15 mouse cellular contexts compared by ENCODE assay signal in genomic region chr12:45042591-45043091, GRCm38 (mm10). TPM values are rescaled to one million over a fixed set of nuclear protein-coding genes. Genes with fewer than 3 reads are reported as not detected.
DNase-seq lines count a peak whose midpoint lies in the region; ATAC-seq and TF ChIP-seq lines count a peak whose summit lies in the region.
"Had no signal": no experiment of that assay in that cellular context is flagged by ENCODE, and none has a peak within 500 bp of the region (broad histone marks: within the 10 kb centered on the region; RNA-seq: fewer than 3 reads in every experiment).

No protein-coding gene starts in this region.

- H3K27me3 ChIP-seq in lung, postnatal 0 days (replicated peaks; ENCODE audit: insufficient read depth, low read length) = no peaks in the 10 kb centered on the region
- H3K27me3 ChIP-seq in heart, embryonic 14.5 days (ENCODE audit: control insufficient read depth, insufficient read depth, low read length) = no peaks in the 10 kb centered on the region
- H3K27me3 ChIP-seq: embryonic facial prominence, embryonic 12.5 days; limb, embryonic 12.5 days; megakaryocyte, embryonic 14.5 days had no signal

- 51% methylated on average over 10 of the region's 10 CpGs for WGBS in lung, postnatal 0 days
- 41% methylated on average over 10 of the region's 10 CpGs for WGBS in heart, embryonic 14.5 days

- DNase-seq in frontal cortex, postnatal 10 days (ENCODE audit: low spot score in 2 of 2) = no peak
- no peak for DNase-seq in lung, postnatal 0 days (ENCODE audit: low spot score)
- no peak for DNase-seq in lung, postnatal 36 days
- no peak for DNase-seq in kidney, postnatal 10 days
- no peak for DNase-seq in urinary bladder, postnatal 4 days (ENCODE audit: low spot score in 2 of 2)
- DNase-seq: kidney, postnatal 36 days; liver, postnatal 0 days; right cerebral cortex, adult 18-20 months had no signal

- H3K4me3 ChIP-seq in lung, postnatal 0 days (ENCODE audit: low read depth, low read length) = no peak overlapping the region
- no peak overlapping the region for H3K4me3 ChIP-seq in brown adipose tissue, adult 24 weeks (ENCODE audit: insufficient read depth, low read depth, low read length)
- no peak overlapping the region for H3K4me3 ChIP-seq in heart, embryonic 14.5 days (ENCODE audit: control insufficient read depth in 1 of 2, insufficient read depth in 1 of 2, low read depth in 1 of 2, low read length in 2 of 2)
- H3K4me3 ChIP-seq: embryonic facial prominence, embryonic 12.5 days; limb, embryonic 12.5 days; megakaryocyte, embryonic 14.5 days had no signal

- TF ChIP-seq CTCF in lung, postnatal 0 days (IDR thresholded peaks at IDR 0.05) = no peak

- H3K4me1 ChIP-seq in lung, postnatal 0 days (ENCODE audit: insufficient read depth, low read depth, low read length) = 0 out of 2 replicates have a peak, but pooled peaks cover 1% of the 10 kb centered on the region
- peaks cover 23% of the 10 kb centered on the region for H3K4me1 ChIP-seq in brown adipose tissue, adult 24 weeks (ENCODE audit: control insufficient read depth, insufficient read depth, insufficient read length, low read length)
- peaks cover 2 to 22% of the 10 kb centered on the region in 2 experiments for H3K4me1 ChIP-seq in heart, embryonic 14.5 days (ENCODE audit: control insufficient read depth in 2 of 2, insufficient read depth in 2 of 2, low read length in 2 of 2)

- peak; percentile 27; the same call in 1 of the 2 replicates for ATAC-seq in frontal cortex, adult (ENCODE audit: low TSS enrichment)
- ATAC-seq in lung, postnatal 0 days = 0 out of 2 replicates have a peak, but pooled peaks have one; percentile 27
- 0 out of 2 replicates have a peak, but pooled peaks have one; percentile 50 for ATAC-seq in heart, embryonic 14.5 days (ENCODE audit: insufficient number of reproducible peaks, insufficient read depth, low FRiP score, low read depth)
- ATAC-seq: intestine, embryonic 16.5 days; liver, postnatal 0 days had no signal

- H3K4me2 ChIP-seq in lung, postnatal 0 days (replicated peaks; ENCODE audit: low read depth, low read length) = no peak overlapping the region
- H3K4me2 ChIP-seq in heart, embryonic 14.5 days (ENCODE audit: low read length) = no peak overlapping the region
- H3K4me2 ChIP-seq: embryonic facial prominence, embryonic 12.5 days; limb, embryonic 12.5 days had no signal

- no peak for TF ChIP-seq EP300 in lung, postnatal 0 days (IDR thresholded peaks at IDR 0.05)

- H3K36me3 ChIP-seq in lung, postnatal 0 days (ENCODE audit: insufficient read depth, low read length) = no peaks in the 10 kb centered on the region
- H3K36me3 ChIP-seq in heart, embryonic 14.5 days (ENCODE audit: control insufficient read depth, insufficient read depth, low read length) = no peaks in the 10 kb centered on the region
- H3K36me3 ChIP-seq: embryonic facial prominence, embryonic 12.5 days; limb, embryonic 12.5 days had no signal

- H3K27ac ChIP-seq in lung, postnatal 0 days (ENCODE audit: low read length) = no peak overlapping the region
- H3K27ac ChIP-seq in brown adipose tissue, adult 24 weeks (replicated peaks; ENCODE audit: low read depth, low read length) = peak overlapping the region; percentile 59
- peak overlapping the region in 1 of 2 experiments; percentile 19; a peak in 1 of 4 replicates for H3K27ac ChIP-seq in heart, embryonic 14.5 days (replicated peaks in 1 of 2; ENCODE audit: control insufficient read depth in 1 of 2, insufficient read depth in 1 of 2, low read depth in 2 of 2, low read length in 2 of 2)
- H3K27ac ChIP-seq: embryonic facial prominence, embryonic 12.5 days; limb, embryonic 12.5 days had no signal

- no peak overlapping the region for H3K9ac ChIP-seq in lung, postnatal 0 days (replicated peaks; ENCODE audit: low read depth)
- H3K9ac ChIP-seq in heart, embryonic 14.5 days (ENCODE audit: low read length) = no peak overlapping the region
- H3K9ac ChIP-seq: embryonic facial prominence, embryonic 12.5 days; limb, embryonic 12.5 days; liver, postnatal 0 days had no signal

- no peaks in the 10 kb centered on the region for H3K9me3 ChIP-seq in lung, postnatal 0 days (ENCODE audit: low read length)
- no peaks in the 10 kb centered on the region for H3K9me3 ChIP-seq in heart, embryonic 14.5 days (ENCODE audit: control insufficient read depth, low read length)
- H3K9me3 ChIP-seq: embryonic facial prominence, embryonic 12.5 days; limb, embryonic 12.5 days; megakaryocyte, embryonic 14.5 days had no signal

RNA-seq across cellular contexts. Expression of gene Stxbp6, which starts 31.9 kb away (rescaled TPM):
- polyA plus RNA-seq in lung, postnatal 0 days (2015; fragmentation: Nextera tagmentation; extraction: Ambion mirVana) = 22.1 and 25.7 TPM in 2 replicates
- polyA plus RNA-seq in brown adipose tissue, adult 24 weeks (2012; ENCODE audit: insufficient read depth, insufficient read length, missing spikeins) = 4.4 and 6.8 TPM in 2 replicates
- 15.5 and 17.9 TPM in 2 replicates for polyA plus RNA-seq in heart, embryonic 14.5 days (2014; fragmentation: Nextera tagmentation; extraction: Ambion mirVana)
